Mouse (Mus musculus) naive thymus-derived CD4-positive, alpha-beta T cell, adult 2 months (primary cell): ENCODE data around the gene Syn2.

Source experiments
- DNase-seq: peaks from one replicate; pipeline ENCODE4 v3.0.0-alpha.2; 2011; ENCODE audit warnings: low read depth

Gene Syn2

DNA sequence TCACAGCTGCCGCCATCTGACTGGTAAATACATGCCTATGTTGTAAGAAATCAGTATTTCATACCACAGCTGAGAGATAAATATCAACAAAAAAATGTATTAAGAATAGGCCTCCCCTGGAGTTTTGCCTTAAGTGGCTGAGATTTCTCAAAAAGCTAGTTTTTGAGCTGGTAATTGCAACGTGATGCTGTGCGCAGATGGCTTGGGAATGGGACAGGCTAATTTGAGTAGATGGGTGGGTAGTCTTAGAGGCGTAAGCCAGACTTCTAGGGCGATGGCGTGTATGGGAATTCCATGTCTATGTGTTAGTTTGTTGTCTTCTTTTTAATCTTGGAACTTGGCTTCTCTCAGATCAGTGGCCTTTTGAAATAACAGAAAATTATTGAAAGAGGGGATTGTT is 157.1 kb downstream of the Syn2 start:
- DNase-seq: no peak

DNA sequence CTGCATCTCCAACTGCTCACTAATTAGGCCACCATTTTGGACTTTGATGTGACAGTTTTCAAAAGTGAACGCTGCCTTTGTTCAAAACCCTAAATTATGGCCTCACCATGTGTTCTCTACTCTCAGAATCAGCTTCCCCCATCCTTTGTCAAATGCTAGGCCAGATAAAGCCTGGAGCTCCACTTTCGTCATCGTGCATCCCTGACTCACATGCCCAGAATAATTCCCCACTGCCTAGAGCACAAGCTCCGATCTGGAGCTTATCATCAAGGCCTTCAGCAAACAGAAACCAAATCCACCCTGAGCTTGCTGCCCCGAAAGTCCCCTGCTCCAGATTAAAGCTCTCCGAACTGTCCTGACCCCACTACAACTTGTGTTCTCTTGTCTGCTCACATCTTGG is 157.9 kb downstream of the Syn2 start:
- no peak for DNase-seq

DNA sequence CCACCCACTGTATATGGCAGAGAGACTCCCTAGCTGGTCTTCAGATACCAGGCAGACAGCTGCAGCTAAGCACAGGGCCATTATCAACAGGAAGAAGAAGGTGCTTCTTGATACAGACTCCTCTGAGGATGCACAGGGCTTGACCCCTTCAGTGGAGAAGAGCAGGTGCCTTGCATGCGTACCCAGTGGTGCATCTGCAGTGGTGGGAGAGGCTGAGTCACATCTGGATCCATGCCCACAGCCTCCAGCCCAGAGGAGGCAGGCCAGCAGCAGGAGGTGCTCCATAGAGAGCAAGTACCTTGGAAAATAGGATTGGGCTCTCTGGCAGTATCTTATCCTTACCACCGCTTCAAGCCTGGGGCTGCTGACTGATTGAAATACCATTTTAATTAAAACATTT is 159.2 kb downstream of the Syn2 start:
- no peak for DNase-seq

DNA sequence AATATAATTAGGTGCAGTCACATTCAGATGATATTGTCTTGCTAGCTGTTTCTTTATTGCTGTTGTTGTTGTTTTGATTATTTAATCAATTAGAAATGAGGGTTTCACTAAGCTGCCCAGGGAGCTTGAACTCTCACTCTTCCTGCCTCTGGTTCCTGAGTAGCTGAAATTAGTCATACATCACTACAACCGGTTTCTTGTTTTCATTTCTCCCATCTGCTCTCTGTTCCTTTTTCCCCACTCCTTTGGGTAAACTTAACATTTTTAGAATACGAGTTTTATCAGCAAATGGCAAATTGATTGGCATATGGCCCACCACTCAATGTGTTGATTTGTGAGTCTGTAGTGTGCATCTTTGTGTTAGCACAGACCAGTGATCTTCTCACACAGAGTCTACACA is 172.4 kb downstream of the Syn2 start:
- DNase-seq: no peak

DNA sequence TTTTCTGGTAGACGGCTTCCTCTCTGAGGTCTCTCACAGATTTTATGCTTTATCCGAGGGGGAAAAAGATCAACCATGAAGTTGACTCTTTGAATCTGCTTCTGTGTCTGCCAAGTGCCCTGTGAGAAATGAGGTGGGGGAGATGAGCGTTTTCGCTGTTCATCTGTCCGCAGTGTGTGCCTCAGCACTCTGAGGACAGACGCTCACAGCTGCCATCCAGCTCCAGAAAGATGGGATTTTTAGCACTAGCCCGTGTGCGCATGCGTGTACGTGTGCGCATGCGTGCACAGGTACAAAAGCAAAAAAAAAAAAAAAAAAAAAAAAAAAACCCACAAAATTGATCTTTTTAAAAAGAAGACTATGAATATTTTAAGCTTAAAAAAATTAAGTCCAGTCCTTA is 178.1 kb downstream of the Syn2 start:
- no peak for DNase-seq

DNA sequence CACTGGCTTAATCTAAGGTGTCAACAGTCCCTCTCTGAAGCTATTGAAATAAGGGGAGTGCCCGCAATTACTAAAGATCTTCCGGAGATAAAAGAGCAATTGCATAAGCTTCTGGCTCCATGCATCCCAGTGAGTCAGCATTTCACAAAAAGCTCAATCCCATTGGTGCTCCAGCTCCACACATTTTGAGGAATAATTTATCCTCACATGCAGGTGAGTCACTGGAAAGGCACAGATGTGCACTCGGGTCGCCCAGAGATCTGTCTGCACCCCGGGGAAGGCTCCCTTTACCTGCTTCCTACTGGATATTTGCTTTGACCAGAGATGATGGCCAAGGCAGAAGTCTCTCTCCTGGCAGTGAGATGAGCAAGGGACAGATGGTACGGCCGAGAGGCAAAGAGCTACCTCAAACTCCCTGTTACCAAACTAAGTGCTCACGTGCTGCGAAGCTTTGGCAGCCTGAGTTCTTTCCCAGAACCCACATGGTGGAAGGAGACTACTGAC is 178.6 kb downstream of the Syn2 start:
- no peak for DNase-seq

DNA sequence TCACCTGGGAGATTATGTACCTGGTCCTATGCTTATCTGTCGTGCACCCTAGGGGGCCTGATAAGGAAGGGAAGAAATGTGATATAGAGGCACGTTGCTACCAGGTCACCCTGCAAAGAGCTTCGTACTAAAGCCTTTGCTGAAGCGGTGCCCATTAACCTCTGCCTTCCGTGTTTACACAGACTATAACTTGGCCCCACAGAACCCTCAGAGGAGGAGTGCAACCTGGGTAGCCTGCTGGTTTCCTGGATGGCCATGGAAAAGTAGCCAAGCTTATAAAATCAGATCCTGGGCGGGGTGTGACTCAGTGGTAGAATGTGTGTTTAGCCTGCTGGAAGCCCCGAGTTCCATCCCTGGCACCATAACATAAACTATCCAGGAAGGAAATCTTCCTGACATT is 179.2 kb downstream of the Syn2 start:
- DNase-seq: no peak

DNA sequence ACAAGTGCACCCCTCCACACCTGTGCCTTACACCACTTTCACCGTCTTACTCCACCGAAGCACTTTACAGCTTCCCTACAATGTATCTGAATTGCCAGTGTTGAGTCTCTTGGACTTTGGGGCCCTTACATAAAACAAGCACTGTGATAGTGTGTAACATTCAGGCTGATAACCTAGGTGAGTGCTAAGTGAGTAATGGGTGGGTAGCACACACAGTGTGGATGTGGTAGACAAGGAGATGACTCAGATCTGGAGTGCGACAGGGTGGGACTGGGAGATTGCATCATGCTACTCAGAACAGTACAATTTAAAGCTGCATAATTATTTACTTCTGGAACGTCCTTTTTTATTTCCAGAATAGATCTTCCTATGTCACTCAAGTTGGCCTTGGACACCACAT is 181.1 kb downstream of the Syn2 start:
- DNase-seq: no peak

DNA sequence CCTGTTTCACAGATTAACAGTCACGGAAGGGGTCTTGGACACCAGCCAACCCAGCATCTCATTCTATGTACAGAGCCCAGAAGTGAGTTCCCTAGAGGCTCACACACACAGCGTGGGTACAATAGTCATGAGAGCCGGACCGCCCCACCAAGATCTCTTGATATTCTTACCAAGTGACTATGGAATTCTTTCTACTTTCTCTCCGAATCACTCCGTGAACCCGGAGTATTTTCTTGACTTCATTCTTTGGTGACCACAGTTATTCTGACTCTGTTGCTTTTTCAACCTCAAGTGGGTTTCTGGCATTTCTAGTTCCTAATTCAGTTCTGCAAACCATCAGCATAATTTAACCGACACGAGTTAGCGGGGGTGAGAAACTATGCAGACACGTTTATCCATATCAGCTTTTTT is 182.1 kb downstream of the Syn2 start:
- no peak for DNase-seq

DNA sequence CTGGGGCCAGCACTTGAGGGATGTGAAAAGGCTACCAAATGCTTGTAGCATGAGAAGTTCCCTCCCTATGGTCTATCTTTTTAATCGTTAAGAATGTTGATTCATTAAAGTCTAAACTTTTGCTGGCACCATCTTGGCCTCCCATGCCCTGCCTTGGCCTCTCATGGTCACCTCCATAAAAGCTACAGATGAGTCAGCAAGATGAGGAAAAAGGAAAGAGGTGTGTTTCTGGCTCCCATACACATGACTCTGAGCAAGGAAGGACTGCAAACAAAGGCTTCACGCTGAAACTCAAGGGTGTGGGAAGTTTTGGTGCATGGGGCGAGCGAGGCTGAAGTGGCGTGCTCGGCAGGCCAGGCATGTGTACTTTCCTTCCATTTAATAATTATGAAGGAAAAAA is 184.1 kb downstream of the Syn2 start:
- DNase-seq: no peak

DNA sequence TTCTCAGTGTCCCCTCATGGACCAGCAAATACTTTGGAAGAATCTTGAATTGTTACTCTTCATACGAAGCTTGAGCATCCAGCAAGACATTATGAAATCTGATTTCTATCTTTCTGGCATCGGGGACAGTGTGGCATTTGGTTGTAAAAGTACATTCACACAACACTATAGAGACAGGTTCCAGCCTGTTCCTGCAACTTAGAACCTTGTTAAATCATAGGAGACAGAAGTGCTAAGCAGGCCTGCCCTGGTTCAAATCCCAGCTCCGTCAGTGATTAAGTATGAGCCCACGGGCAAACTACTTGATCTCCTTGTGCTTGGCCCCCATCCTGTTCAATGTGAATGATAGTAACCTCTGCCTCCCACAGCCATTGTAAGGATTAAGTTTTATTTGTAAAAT is 185.0 kb downstream of the Syn2 start:
- no peak for DNase-seq

DNA sequence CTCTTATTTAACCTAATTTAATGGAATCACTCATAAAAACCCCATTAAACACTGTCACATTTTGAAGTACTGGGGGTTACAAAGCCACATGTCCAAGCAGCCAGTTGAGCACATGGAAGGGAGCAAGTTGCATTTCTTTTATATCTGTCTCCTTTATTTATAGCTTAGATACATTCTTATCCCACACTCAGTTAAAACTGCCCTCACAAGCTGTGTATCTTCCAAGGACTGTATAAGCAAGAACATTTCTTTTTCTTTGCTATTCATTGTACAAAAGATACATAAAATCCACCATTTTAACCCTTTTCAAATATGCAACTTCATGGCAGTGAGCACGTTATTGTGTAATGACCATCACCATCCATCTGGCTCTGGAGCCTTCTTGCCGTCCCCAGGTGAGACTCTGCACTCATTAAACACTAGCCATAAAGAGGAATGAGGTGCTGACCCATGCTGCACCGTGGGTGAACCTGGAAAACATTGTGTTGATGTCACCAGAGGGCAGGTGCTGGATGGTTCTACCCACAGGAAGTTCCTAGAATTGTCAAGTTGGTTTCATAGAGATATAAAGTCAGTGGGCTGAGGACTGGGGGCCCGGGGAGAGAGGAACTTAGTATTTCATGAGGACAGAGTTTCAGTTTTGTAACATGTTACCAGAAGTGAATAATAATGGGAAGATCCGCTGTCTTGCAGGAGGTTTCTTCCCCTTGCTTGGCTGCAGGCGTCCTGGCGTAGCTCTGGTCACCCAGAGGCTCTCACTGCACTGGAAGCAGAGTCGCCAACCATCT is 186.4 kb downstream of the Syn2 start:
- DNase-seq: no peak

DNA sequence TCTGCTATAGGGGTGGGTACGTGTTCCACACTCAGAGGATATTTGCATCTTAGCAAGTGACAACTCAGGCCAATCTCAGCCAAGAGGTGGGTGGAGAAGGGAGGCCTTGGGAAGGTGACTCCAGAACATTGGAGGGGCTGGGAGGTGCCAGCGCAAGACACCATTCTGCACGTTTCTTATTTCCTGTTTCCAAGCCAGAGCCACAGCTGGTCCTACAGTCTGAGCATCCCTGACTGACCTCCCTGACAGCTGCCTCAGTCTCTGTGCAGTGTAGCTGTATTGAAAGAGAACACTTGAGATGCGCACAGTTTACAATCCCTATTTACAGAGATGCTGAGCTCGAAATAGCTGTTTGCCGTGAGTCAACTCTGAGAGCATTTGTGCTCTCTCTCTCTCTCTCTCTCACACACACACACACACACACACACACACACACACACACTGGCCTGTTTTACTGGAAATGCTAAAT is 187.2 kb downstream of the Syn2 start:
- DNase-seq: no peak

DNA sequence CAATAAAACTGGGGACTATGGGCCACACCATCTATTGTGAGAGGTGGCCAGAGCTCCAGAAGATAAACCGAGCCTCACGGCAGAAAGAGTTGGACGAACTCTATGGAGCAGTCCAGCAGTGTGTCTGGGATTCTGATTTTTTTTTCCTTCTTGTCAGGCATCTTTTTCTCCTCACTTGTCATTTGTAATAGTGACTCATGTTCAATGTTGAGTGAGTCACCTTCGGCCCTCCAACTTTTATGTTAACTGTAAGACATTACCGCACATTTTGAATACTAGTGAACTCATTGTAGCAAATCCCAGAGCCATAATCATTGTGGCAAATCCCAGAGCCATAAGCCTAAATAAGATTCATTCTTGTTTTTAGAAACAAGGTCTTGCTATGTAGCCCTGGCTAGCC is 188.3 kb downstream of the Syn2 start:
- DNase-seq: no peak

DNA sequence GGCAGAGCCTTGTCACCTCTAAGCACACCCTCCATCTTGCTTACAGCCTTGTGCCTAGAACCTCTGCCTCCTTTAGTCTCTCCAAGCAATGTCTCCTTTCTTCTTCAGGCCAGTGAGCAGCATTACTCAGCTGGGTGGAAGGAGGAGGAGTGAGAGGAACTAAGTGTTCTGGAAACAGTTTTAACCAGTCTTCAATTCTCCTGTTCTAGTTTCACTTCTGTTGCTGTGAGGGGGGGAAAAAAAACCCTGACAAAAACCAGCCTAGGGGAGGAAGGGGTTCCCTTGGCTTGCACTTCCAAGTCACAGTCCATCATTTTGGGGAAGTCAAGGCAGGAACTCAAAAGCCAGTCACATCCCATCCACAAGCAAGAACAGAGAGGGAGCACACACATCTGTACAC is 196.3 kb downstream of the Syn2 start:
- no peak for DNase-seq
